ENCODE assay signal across 8 mouse cellular contexts in genomic region chr2:49447586-49448475, GRCm38 (mm10). TPM values are rescaled to one million over a fixed set of nuclear protein-coding genes. Genes with fewer than 3 reads are reported as not detected.
DNase-seq lines count a peak whose midpoint lies in the region; ATAC-seq lines count a peak whose summit lies in the region.

No protein-coding gene starts in this region.

- peak; percentile 15 to 40 for DNase-seq in layer of hippocampus, postnatal 14 days (ENCODE audit: low spot score in 2 of 2)
- DNase-seq in layer of hippocampus, adult 9-10 months (ENCODE audit: low spot score): no peak
- DNase-seq in Muller cell, postnatal 12 days (ENCODE audit: inconsistent ontology term): peak; percentile 31
- peak; percentile 56 to 59 for DNase-seq in cerebellum, postnatal 10 days
- peak; percentile 26 for DNase-seq in kidney, postnatal 10 days
- DNase-seq in urinary bladder, postnatal 14 days (ENCODE audit: low spot score): no peak
- no peak for DNase-seq in gastrocnemius, postnatal 25 days

- ATAC-seq in megakaryocyte-erythroid progenitor cell, adult 5-6 weeks (replicated peaks; ENCODE audit: low FRiP score, low TSS enrichment, poor library complexity, severe bottlenecking): no peak

RNA-seq across cellular contexts. Expression of gene Epc2, which starts 3.5 kb away (rescaled TPM):
- 10 to 100 TPM; 42.4 to 45.1 TPM for total RNA-seq in layer of hippocampus, postnatal 14 days (2021)
- total RNA-seq in gastrocnemius, postnatal 25 days (2021): 10 to 100 TPM; 10.9 to 11.9 TPM
- 15.9 and 22.3 TPM in 2 replicates for total RNA-seq in megakaryocyte-erythroid progenitor cell, adult 5-6 weeks (2014; fragmentation: Nextera tagmentation)
- total RNA-seq in megakaryocyte-erythroid progenitor cell, adult 5-6 weeks (2017): 39.8 and 39.9 TPM in 2 replicates

Comparison
In these comparisons a context has a peak if more than half of its experiments do, and no peak if none do; other contexts are left out.
1. DNase-seq: peak in layer of hippocampus, postnatal 14 days (2 of 2), Muller cell, postnatal 12 days (single experiment), cerebellum, postnatal 10 days (2 of 2) and kidney, postnatal 10 days (single experiment); none in layer of hippocampus, adult 9-10 months (single experiment), urinary bladder, postnatal 14 days (single experiment) and gastrocnemius, postnatal 25 days (single experiment).